Mouse (Mus musculus) CD4-positive naive resting alpha-beta T cell, adult 76 days (primary cell): ENCODE data around the gene Trim5. TPM values are rescaled to one million over a fixed set of nuclear protein-coding genes. Genes with fewer than 3 reads are reported as not detected.

Source experiments
- total RNA-seq: library from RNA; stranded (reverse); gene quantifications from one replicate; pipeline ENCODE4 v1.2.4, GENCODE M21; 2023

Trim5 gene
- 12.7 TPM for total RNA-seq

GRCm38 (mm10) chr7:104287576-104288443 lies at the start of gene Trim5:
Gene Trim5, minus strand, starts transcription at chr7:104288094.

GRCm38 (mm10) chr7:104329171-104329570 lies 41.3 kb upstream of the Trim5 start, which contains the start of gene Trim34b:
Gene Trim34b, plus strand, starts transcription at chr7:104329471.

GRCm38 (mm10) chr7:104315369-104316080 lies 27.6 kb upstream of the Trim5 start, which contains the start of gene Trim12a:
Gene Trim12a, minus strand, starts transcription at chr7:104315466.

GRCm38 (mm10) chr7:104244287-104245181 lies 43.4 kb downstream of the Trim5 start, which contains the start of gene Trim34a:
Gene Trim34a, plus strand, starts transcription at chr7:104244457.

GRCm38 (mm10) chr7:104218701-104219569 lies 69.0 kb downstream of the Trim5 start, which contains the start of gene Trim6:
Gene Trim6, plus strand, starts transcription at chr7:104218793.

Other genes with a start within 250 kb of the Trim5 start
- gene Olfr642, start 235.4 kb downstream of the Trim5 start, total RNA-seq = not detected
- not detected for gene 4930516K23Rik, start 226.6 kb downstream of the Trim5 start, total RNA-seq
- gene Olfr644, start 216.2 kb downstream of the Trim5 start, total RNA-seq = not detected
- gene Olfr645, start 202.6 kb downstream of the Trim5 start, total RNA-seq = not detected
- not detected for gene Olfr646, start 183.2 kb downstream of the Trim5 start, total RNA-seq
- not detected for gene Ubqln5, start 158.3 kb downstream of the Trim5 start, total RNA-seq
- gene Olfr643, start 150.7 kb downstream of the Trim5 start, total RNA-seq = not detected
- not detected for gene Ubqln3, start 144.8 kb downstream of the Trim5 start, total RNA-seq
- not detected for gene Ubqlnl, start 137.5 kb downstream of the Trim5 start, total RNA-seq
- gene Olfm5, start 123.3 kb downstream of the Trim5 start, total RNA-seq = not detected
- gene Olfr648, start 104.7 kb downstream of the Trim5 start, total RNA-seq = not detected
- gene Olfr649, start 92.1 kb downstream of the Trim5 start, total RNA-seq = not detected
- 0.50 TPM for gene Trim6, start 69.3 kb downstream of the Trim5 start, total RNA-seq
- gene Trim34a, start 43.6 kb downstream of the Trim5 start, total RNA-seq = 26.2 TPM
- 151 TPM for gene Trim12a, start 27.4 kb upstream of the Trim5 start, total RNA-seq
- gene Trim34b, start 41.4 kb upstream of the Trim5 start, total RNA-seq = 1.6 TPM
- gene Trim12c, start 65.3 kb upstream of the Trim5 start, total RNA-seq = 25.9 TPM
- 1.7 TPM for gene Trim30b, start 81.8 kb upstream of the Trim5 start, total RNA-seq
- gene Trim30c, start 112.7 kb upstream of the Trim5 start, total RNA-seq = 0.76 TPM
- 61.9 TPM for gene Trim30a, start 177.1 kb upstream of the Trim5 start, total RNA-seq
- 12.1 TPM for gene Trim30d, start 219.8 kb upstream of the Trim5 start, total RNA-seq